Mouse (Mus musculus) right cerebral cortex, postnatal 36 days (tissue): ENCODE data around the gene Lztfl1.
"Not testable (repeated sequence)": the region's sequence is repeated elsewhere in the genome, so short reads cannot be mapped to it uniquely, and the experiment has no call there.

ENCODE experiments used
- DNase-seq, 2 experiments: peaks; one replicate each; pipeline ENCODE4 v3.0.0; 2022; ENCODE audit warnings: low spot score in 2 of 2, mixed read lengths in 1 of 2

The Lztfl1 gene

GRCm38 (mm10) chr9:123683704-123684103 is 33.8 kb downstream of the Lztfl1 start:
- no peak for DNase-seq

- no peak for DNase-seq
Observed at GRCm38 (mm10) chr9:123679198-123679597, 38.3 kb downstream of the Lztfl1 start.

- DNase-seq = no peak
Observed at GRCm38 (mm10) chr9:123678327-123679105, 39.0 kb downstream of the Lztfl1 start, which contains the start of the genes Ccr9 and Slc6a20a. Gene Ccr9 (plus strand): TSS chr9:123678439. Gene Slc6a20a (minus strand): TSS chr9:123678885.

GRCm38 (mm10) chr9:123665645-123666044 is 51.9 kb downstream of the Lztfl1 start:
- DNase-seq = no peak

GRCm38 (mm10) chr9:123659986-123660676 is 57.4 kb downstream of the Lztfl1 start:
- DNase-seq = not testable (repeated sequence)

GRCm38 (mm10) chr9:123658981-123659380 is 58.5 kb downstream of the Lztfl1 start:
- DNase-seq = no peak

GRCm38 (mm10) chr9:123657457-123657856 is 60.0 kb downstream of the Lztfl1 start:
- no peak for DNase-seq

GRCm38 (mm10) chr9:123651369-123651768 is 66.1 kb downstream of the Lztfl1 start:
- DNase-seq = no peak

- no peak for DNase-seq
Observed at GRCm38 (mm10) chr9:123649785-123650511, 67.5 kb downstream of the Lztfl1 start.
